Mouse (Mus musculus) adrenal gland, adult 2 months (tissue): ENCODE results near the gene Ltn1. TPM values are rescaled to one million over a fixed set of nuclear protein-coding genes. Genes with fewer than 3 reads are reported as not detected.

Experiments used
- DNase-seq: peaks from one replicate; pipeline ENCODE4 v3.0.0; 2021
- long read RNA-seq: library from polyadenylated mRNA; stranded (forward); transcript quantifications from one replicate; pipeline ENCODE4 v2.0.0, GENCODE M21; 2021
- polyA plus RNA-seq: library from polyadenylated mRNA; depleted of rRNA; stranded (reverse); fragments of >200 nt; gene quantifications from 2 replicates; pipeline ENCODE4 v1.2.3, GENCODE M21; 2012; rRNA removed
- total RNA-seq, 2 experiments: library from RNA; stranded (reverse); gene quantifications; 2 replicates each; pipeline ENCODE4 v1.2.3; 2021

Gene Ltn1
- total RNA-seq (10 to 100 TPM; 29.6 to 32.0 TPM), polyA plus RNA-seq (1.6 and 1.8 TPM in 2 replicates)
- long read RNA-seq: 0 reads

DNA sequence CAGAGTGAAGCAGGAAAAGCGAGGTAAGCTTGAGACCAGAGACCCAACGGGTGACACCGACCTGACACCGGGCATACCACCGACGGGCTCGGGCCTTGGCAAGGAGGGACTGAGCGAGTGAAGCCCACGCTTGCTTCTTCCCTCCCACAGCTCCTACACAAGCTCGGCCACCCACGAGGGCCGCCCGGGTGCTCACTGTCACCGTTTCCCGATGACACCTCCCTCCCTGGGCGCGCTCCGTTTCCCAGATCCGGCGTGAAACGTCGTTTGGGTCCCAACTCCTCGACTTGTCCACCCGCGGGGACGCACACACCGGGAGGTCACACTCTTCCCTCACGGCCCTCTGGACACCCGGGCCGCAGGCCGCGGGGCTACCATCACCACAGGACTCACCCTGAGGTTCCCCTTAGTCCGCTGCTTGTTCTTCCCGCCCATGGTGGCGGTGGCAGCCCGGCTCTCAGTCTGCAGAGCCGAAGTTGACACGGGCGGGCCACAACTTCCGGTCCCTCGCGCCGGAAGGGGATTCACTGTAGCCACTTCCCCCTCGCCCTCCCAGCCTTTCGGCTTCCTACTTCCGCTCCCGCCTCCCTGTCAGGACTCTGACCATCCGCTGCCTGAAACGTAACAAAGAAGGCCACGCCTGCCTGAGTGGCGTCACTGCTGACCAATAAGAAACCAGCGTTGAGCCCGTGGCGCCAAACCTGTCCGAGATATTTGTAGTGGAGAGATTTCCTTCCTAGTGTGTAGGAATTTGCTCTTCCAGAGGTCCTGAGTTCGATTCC lies at the start of gene Ltn1:
Gene Ltn1 (minus strand): TSS at position 580 of the 782 bp plus-strand sequence.
- DNase-seq: peak; percentile 99

DNA sequence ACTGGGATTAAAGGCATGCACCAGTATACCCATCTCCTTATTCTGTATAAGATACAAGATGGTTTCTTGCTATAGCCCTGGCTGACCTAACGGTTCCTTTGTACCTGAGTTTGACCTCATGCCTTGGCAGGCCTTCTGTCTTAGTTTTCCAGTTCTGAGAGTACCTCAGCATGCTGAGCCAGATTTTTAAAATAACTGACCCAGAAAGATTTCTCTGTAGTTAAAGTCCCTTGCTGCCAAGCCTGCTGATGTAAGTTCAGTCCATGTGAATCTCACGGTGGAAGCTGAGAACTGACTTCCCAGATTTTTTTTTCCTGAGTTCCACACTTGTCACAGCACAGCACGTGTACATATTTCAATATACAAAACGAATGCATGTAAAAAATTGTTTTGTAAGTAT lies 38.2 kb upstream of the Ltn1 start:
- DNase-seq: no peak

DNA sequence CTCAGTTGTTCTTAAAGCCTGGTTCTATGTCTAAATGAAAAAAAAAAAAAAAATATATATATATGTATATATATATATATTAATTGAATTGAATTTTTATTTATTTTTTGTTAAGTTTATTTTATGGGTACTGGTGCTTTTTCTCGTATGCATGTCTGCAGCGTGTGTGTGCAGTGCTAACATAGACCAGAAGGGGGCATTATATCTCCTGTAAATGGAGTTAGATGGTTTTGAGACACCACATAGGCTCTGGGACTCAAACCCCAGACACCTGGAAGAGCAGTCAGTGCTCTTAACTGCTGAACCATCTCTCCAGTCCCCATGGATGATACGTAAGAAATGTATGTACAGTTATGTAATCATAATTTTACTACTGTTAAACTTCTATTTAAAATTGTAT lies 26.3 kb upstream of the Ltn1 start:
- no peak for DNase-seq

DNA sequence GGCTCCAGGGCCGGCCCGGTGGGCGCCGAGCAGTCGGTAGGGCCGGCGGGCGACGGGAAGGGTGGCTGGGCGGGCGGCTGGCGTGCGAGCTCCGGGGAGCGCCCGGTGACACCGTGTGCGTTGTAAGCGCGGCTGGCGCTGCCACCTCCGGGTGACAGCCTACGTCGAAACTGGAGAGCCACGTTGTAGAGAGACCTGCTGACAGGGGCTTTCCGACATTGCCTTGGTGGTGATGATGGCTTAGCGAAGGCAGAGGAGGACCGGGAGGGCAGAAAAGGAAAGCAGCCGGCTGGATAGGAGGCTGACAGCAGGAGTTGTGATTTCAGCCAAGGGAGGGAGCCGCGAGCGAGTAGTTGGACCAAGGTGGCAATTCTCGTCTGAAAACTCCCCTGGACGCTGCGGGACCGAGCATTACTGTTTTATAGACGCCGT lies 22.8 kb upstream of the Ltn1 start:
- DNase-seq: no peak

DNA sequence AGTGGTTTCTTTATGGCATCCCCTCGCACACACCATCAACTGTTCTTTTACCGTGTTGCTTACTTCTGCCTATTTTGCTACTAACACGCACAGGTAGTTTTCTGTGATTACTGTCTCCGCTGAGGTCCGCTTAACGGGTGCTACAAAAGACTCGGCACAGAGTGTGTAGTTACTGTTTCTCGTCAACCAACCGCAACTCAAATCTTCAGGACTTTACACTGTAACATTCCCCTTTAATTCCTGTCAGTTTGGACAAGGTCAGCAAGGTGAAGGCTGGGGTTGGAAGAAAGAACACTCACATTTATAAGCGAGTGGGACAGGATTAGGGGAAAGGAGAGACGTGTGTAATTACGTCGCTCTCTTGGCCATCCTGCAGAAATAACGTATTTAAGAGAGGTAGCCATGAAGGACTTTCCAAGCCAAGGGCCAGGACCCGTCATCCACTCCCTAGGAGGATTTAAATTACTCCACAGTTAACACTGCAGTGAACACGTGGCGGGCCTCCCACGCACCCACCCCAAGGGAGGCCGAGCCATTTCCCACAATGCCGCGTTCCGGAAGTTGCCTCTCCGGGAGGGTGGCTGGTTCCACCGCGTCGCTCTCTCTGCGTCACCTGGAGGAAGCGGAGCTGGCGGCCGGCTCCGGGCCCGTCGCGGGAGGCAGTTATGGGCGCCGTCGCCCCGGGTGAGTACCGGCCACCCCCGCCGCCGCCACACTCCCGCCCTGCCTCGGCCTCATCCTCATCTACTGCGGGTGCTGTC lies 22.2 kb upstream of the Ltn1 start, which contains the start of gene Usp16:
Gene Usp16 (plus strand): TSS at position 285 of the 761 bp plus-strand sequence.
- DNase-seq: peak; percentile 97

DNA sequence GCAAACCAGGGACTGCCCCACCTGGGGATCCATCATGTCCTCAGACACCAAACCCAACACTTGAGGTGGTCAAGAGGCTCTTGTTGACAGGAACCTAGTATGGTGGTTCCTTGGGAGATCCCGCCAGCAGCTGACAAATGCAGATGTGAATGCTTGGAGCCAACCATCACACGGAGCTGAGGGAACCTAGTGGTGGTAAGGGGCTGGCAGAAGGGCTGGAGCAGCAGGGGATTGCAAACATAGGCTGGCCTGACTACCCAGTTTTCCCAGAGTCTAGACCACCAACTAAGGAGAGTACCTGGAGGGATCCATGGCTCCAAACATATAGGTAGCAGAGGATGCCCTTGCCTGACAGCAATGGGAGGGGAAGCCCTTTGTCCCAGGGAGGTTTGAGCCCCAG lies 20.8 kb upstream of the Ltn1 start:
- DNase-seq: no peak

DNA sequence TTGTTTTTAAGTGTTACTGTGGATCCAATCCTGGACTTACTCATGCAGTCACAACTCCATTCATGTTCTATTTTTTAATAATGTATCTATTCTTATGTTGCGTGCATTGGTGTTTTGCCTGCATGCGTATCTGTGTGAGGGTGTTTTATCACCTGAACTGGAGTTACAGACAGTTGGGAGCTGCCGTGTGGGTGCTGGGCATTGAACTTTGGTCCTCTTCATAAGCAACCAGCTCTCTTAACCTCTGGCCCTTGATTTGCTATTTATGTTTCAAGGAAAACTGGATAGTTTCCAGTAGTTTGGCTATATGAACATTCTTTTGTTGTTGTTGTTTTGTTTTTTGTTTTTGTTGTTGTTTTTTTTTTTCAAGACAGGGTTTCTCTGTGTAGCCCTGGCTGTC lies 13.1 kb upstream of the Ltn1 start:
- no peak for DNase-seq

DNA sequence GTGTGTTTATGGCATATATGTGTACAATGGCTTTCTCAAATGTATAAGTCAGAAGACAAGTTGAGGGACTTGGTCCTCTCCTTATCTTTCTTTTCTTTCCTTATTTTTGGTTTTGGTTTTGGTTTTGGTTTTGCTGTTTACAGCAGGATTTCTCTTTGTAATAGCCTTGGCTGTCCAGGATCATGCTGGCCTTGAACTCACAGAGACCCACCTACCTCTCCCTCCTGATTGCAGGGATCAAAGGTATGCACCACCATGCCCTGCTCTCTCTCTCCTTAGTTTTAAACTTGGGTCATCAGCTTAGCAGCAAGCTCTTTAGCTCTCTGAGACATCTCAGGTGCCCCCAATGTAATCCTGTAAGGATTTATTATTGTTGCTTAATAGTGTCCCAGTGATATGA lies 12.7 kb upstream of the Ltn1 start:
- no peak for DNase-seq

DNA sequence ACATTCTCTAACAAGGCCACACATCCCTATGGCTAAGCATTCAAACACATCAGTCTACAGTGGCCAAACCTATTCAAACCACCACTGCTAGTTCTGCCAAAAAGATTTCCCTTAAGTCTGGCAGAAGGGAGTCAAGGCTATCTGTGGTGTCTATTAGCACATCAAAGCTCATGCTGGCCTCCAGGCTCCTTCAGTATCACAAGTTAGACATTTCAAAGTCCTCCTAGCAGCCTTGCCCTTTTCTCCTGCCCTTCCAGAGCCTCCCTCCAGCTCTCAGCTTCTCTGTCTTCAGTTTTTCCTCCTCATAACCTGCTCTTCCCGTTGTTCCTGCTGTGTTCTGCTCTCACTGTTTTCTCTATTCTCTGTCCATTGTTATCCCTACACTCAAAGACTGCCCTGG lies 11.7 kb upstream of the Ltn1 start:
- peak; percentile 31 for DNase-seq

DNA sequence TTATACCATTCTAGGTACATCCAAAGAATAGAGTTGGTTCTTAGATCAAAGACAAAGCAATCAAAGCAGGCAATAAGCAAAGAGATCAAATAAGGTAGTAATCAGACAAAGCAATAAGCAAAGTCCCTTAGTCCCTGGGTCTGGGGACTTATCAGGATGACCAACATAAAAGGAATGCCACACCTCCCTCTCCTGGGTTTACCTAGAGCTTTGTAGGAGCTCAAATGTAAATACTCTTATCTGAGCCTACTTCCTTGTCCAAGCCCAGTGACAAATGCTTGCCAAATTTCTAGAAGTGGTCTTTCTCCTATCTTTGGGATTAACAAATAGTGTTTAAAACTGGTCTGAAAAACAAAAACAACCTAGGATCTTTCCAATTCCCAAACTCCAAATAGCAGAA lies 10.8 kb upstream of the Ltn1 start:
- DNase-seq: no peak

DNA sequence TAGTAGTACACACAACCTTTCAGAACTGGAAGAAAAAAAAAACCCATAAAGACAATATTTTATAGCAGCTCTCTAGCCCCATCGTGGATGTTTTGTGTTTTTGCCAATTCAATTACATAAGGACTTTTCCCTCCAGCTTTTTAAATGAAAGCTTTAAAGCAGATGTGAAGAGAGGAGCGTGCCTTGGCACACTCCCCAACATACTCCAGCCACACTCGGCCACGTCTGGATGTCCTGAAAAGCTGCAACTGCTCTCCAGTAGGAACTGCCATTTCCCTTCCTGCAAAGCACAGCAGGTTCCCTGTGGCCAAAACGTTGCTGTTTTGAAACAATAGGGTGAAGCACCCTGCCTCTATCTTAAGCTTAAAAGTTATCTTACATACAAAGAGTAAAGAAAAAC lies 9.9 kb upstream of the Ltn1 start:
- DNase-seq: no peak

DNA sequence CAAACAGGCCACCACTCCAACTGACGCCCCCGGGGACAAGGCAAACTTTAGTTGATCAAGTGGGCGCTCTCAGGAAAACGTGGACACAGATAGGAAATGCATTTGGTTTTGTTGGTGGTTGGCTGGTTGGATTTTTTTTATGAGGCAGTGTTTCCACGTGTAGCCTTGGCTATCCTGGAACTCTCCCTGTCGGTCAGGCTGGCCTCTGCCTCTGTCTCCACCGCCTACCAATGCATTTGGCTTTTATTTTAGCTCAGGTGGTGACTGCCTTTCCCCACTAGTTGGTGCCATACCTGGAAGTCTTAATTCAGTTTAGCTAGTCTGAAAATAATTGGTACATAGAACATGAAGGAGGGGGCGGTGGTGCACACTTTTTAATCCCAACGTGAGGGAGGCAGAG lies 8.7 kb upstream of the Ltn1 start:
- DNase-seq: peak; percentile 18

DNA sequence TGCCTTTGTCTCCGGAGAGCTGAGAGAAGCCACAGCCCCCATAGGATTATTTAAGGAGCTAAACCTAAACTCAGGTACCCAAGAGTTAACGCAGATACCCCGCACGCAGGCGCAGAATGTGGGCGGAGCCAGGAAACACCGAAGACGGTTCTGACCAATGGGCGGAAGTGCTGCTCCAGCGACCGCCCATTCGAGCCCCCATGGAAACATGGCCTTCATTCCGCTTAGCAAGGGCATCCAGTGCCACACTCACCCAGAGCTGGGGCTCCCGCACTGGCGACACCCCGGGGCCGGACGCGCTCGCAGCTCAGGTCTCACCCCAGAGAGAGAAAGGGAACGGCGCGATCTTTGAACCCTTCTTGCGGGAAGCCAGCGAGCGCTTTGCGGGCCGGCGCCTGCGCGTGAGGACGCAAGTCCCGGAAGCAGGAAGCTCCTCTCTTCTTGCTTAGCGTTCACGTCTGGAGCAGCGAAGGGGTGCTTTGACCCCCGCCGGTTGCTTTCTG lies 7.8 kb upstream of the Ltn1 start, which contains the start of gene Rwdd2b:
Gene Rwdd2b (minus strand): TSS at position 390 of the 503 bp plus-strand sequence.
- peak; percentile 95 for DNase-seq

DNA sequence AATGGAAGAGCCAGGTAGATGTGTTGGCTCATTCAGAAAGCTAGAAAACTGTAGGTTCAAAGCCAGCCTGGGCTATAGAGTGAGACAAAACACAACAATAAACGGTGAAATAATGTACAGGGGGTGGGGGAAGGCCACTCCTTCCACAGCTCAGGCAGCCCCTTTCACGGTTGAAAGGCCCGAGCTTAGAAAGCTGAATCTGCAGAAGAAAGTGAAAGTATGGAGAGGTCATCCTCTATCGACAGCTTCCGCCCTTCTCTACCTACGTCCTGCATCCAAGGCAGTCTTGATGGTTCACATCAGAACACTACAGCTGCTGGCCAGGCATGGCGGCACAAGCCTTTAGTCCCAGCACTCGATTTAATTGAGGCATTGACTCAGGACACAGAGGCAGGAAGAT lies 6.3 kb upstream of the Ltn1 start:
- no peak for DNase-seq

DNA sequence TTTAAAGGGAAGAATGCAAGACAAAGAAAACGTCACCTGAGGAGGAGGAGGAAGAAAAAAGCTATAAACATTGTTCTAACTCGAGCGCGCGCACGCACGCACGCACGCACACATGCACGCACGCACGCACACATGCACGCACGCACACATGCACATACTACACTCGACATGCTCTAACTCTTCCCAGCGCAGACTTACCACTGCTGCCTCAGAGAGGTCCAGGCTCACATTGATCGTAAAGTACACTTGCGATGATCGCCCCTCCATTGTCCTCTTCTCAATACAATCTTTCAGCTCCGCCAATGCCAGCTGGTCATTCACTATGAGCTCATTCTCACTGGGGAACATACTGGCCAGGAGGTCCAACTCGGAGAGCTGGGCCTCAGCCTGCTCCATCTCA lies 4.7 kb upstream of the Ltn1 start:
- no peak for DNase-seq

DNA sequence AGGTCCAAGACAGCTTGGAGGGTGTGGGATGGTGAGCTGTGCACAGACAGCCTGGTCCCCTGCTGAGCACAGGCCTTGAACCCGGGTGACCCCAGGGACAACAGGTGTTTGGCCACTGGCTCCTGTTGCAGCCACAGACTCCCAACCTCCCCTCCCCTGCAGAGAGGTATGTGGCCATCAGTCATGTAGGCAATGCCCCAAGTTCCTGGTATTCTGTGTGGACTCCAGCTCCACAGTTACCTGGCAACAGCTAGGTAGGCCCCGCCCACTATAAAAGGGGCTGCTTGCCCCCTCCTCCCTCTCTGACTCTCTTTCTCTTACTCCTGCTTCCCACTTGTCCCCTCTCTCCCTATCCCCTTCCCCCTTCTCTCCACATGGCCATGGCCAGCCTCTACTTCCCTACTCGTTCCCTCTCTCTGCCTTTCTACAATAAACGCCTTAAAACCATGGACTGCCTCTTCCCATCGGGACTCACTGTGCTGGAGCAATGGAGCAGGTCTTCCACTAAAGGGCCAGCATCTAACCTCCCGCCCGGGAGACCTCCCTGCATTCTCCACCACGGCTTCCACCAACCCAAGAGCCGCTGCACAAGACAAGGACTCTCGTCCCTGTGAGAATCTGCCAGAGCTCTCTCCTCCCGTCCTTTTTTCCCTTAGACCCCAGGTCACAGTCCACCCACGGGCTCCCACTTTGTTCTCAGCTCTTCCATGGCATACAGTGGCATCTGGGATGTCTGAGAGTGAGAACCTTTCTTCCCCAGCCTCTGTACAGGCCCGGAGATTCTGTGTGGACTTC lies 3.2 kb upstream of the Ltn1 start:
- DNase-seq: no peak

DNA sequence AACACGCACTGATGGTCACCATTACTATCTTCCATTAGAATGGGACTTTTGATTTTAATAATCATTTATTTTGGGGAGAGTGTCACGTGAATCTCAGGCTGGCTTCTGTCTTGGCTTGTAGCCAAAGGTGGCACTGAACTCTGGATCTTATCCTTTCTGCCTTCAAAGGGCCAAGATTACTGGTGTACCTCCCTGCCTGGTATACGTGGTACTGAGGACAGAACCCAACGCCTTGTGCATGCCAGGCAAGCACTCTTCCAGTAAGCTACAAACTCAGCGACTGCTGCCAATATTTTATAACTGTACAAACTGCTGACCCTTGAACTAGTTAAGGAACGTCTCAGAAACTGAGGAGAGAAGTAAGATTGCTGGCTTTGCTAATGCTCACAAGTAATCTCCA lies 2.5 kb upstream of the Ltn1 start:
- no peak for DNase-seq

DNA sequence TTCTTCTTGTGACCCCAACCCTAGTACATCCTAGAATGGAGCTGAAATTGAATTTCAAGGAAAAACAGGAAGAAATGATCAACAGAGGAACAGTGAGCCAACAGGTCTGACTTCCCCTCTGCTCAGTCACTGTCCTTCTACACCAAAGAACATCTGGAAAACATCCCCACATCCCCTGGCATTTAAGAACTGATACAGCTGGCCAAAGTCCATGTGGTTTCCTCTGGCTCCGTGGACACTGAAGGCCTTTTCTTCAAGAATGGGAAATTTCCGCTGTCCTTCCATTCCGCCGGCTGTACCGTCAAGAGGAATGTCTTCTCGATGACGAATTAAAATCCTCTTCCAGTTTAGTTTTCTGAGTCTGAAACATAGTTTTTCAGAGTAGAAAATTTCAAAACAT lies 1.9 kb upstream of the Ltn1 start:
- DNase-seq: no peak

DNA sequence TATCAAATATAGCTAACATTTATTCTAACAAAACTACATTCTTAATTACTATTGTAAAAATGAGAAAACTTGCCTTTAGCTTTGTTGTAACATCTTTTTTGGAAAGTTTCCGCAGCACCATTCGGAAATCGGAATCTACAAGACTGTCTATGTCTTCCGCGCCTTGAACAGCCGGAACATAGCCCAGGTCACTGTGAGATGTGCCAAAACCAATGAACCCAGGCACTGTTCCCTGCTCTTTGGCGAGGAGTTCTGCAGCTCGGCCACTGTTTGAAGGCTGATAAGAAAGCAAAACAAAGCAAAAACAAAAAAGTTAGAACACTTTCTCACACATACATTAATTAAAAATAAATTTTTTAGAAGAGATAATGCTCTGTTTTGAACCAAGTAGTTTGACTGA lies 4.9 kb downstream of the Ltn1 start:
- DNase-seq: no peak

DNA sequence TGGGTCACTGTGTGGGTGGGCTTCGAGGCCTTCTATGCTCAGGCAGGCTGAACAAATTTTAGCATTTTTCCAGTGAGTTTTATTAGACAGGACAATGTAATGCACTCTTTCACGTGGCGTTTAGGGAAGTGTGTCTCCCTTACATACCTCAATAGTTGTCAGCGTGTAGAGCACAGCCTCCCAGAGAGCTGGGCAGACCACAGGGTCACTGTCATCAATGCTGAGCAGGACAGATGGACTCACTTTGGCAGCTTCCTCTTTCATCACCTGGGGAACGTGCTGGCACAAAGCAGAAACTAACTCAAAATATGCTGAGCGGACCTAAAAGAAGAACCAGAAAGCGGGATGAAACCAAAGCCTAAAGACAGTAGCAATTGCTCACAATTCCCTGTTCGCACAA lies 11.8 kb downstream of the Ltn1 start:
- no peak for DNase-seq

DNA sequence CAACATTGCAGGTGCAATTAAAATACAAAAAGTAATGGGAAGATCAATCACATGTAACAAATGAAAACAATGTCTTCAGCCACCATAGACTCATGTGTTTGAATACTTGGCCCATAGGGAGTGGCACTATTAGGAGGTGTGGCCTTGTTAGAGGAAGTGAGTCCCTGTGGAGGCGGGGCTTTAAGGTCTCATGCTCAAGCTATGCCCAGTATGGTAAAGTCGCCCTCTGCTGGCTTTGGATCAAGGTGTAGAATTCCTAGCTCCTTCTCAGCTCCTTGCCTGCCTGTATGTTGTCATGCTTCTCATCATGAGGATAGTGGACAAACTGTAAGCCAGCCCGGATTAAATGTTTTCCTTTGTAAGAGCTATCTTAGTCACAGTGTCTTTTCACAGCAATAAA lies 27.4 kb downstream of the Ltn1 start:
- no peak for DNase-seq

DNA sequence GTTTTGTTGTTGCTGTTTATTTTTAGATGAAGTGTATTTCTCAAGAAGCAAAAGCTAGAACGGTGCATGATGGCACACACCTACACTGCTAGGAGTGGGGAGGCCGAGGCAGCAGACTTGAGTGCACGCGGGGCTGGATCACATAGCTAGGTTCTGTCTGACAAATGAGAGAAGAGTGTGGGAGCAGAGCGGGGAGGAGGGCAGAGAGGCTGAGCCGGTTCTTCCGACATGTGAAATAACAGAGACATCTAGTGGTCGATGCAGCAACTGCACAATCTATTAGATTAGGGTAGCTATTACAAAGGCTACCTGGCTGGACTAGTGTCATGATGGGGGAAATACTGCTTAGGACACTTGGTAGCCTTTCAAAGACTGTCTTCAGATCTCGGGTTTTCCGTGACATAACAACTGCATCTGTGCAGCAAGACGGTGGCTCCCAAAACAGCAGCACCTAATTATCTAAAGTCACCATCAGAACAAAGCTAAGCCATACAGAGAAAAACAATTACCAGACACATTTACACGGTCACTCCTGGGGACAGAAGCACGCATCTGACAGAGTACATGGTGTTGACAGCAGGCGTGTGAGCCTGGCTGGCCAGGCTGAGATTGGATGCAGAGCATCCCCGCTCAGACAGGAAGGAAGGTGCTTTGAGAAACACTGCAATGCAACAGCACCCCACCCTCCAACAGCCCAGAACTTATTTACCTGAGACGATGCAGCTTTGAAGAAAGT lies 38.4 kb downstream of the Ltn1 start:
- DNase-seq: peak; percentile 63
